Mouse (Mus musculus) ovary, adult 18-20 months (tissue): ENCODE results near the gene 1600014C23Rik.
A peak's percentile ranks its signal among the peaks of the same experiment; 100 is the strongest.

Source experiments
- DNase-seq: peaks from one replicate; pipeline ENCODE4 v3.0.0; 2022; ENCODE audit warnings: low spot score, mixed read lengths

The 1600014C23Rik gene

GRCm38 (mm10) chr17:45689120-45689519 is 44.5 kb downstream of the 1600014C23Rik start:
- DNase-seq: no peak

DNA sequence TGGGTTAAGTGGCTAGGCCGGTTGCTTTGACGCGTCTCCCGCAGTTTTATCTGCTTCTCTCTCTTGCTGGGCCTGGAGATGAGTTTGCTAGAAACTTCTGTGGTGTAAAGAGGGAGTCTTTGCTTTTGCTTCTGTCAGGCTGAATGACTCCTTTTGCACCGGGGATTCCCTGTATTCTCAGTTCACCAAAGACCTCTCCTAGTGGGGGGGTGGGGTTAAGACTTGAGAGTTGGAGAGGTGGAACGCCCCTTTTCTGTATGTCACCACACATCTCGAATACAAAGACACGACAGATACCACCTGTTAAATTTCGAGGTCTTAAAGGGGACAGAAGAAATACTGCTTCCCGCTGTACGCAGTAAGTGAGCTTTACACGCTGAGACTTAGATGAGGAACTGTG is 46.9 kb downstream of the 1600014C23Rik start, which contains the start of gene Tmem63b:
TSS of gene Tmem63b (minus strand) at position 190 of the 400 bp plus-strand sequence.
- no peak for DNase-seq

- DNase-seq: peak; percentile 83
Observed at GRCm38 (mm10) chr17:45686093-45686619, 47.5 kb downstream of the 1600014C23Rik start, which contains the start of gene Mrpl14. Gene Mrpl14 (plus strand): TSS chr17:45686322.

- no peak for DNase-seq
Observed at GRCm38 (mm10) chr17:45685171-45686092, 48.2 kb downstream of the 1600014C23Rik start.

GRCm38 (mm10) chr17:45684667-45685131 is 48.9 kb downstream of the 1600014C23Rik start:
- no peak for DNase-seq
